Mouse (Mus musculus) MEL (cell line): Measurements from ENCODE around the gene Gm49322.

Source experiments
- BHLHE40 ChIP-seq: IDR thresholded peaks from 2 replicates; pipeline ENCODE4 v1.6.1; 2012; ENCODE audit warnings: low read depth, mild to moderate bottlenecking, inconsistent platforms, low read length, improper control_type of control experiment, borderline replicate concordance
- CTCF ChIP-seq, 3 experiments: IDR thresholded peaks in 2 of 3; conservative IDR thresholded peaks in 1 of 3; 2 replicates each; pipeline ENCODE4 v1.5.1; 2011 to 2012; ENCODE audit warnings: low read length in 3 of 3, low read depth in 2 of 3, mild to moderate bottlenecking in 2 of 3, improper control_type of control experiment in 1 of 3, inconsistent platforms in 1 of 3, mixed read lengths in 1 of 3, moderate library complexity in 1 of 3; ENCODE audit not compliant: control insufficient read depth in 1 of 3, insufficient read depth in 1 of 3, poor library complexity in 1 of 3, severe bottlenecking in 1 of 3
- GABPA ChIP-seq: IDR thresholded peaks from 2 replicates; pipeline ENCODE4 v1.6.1; 2012; ENCODE audit warnings: low read depth, mild to moderate bottlenecking, inconsistent platforms, low read length, improper control_type of control experiment, moderate library complexity
- NELFE ChIP-seq: IDR thresholded peaks from 2 replicates; pipeline ENCODE4 v1.6.1; 2011; ENCODE audit warnings: low read depth, low read length, improper control_type of control experiment
- NRF1 ChIP-seq: IDR thresholded peaks from 2 replicates; pipeline ENCODE4 v1.6.1; 2014; ENCODE audit warnings: low read depth, mild to moderate bottlenecking, inconsistent platforms, low read length, improper control_type of control experiment, moderate library complexity; ENCODE audit not compliant: poor library complexity, insufficient read depth, severe bottlenecking
- TBP ChIP-seq: IDR thresholded peaks from 2 replicates; pipeline ENCODE4 v1.8.0; 2011; ENCODE audit warnings: low read depth, low read length, improper control_type of control experiment

- TF ChIP-seq NELFE (peak; percentile 32; the same call in 1 of the 2 replicates), BHLHE40 (no peak), CTCF (IDR thresholded peaks at IDR 0.05 in 2 of 3, conservative IDR thresholded peaks at IDR 0.05 in 1 of 3; ENCODE audit: control insufficient read depth in 1 of 3, insufficient read depth in 1 of 3, low read depth in 2 of 3, low read length in 3 of 3, poor library complexity in 1 of 3, severe bottlenecking in 1 of 3) (no peak), TBP (no peak), GABPA (no peak), NRF1 (no peak)
These were observed 29.2 kb upstream of the Gm49322 start for GRCm38 (mm10) chr10:80576351-80577194.
